Mouse (Mus musculus) thymus, adult 18-20 months (tissue): Measurements from ENCODE around the gene Gdi1.
A peak's percentile ranks its signal among the peaks of the same experiment; 100 is the strongest.

Source experiments
- DNase-seq, 2 experiments: peaks; one replicate each; pipeline ENCODE4 v3.0.0; 2022; ENCODE audit warnings: mixed read lengths in 2 of 2

The Gdi1 gene

GRCm38 (mm10) chrX:74304867-74305700, at the start of gene Gdi1:
TSS of gene Gdi1 (plus strand) at chrX:74304998.
- peak; percentile 62 to 66 for DNase-seq

DNA sequence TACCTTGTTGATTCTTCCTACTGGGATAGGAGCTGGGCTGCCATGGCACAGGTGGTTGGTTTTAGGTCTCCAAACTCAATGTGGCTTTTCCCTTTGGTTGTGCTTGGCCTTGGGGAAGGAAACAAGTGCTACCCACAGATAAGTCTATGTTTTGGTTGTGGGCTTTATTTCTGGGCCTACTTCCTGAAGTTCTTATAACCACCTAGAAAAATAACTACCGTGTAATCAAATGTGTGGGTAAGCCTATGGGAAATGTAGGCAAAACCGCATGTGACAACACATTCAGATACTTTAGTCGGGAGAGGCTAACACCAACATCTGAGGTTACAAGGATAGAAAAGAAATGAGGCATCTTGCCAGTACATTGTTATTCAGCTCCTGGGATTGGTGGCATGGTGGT, 47.1 kb upstream of the Gdi1 start:
- no peak for DNase-seq

GRCm38 (mm10) chrX:74269736-74270061, 35.1 kb upstream of the Gdi1 start:
- DNase-seq: no peak

GRCm38 (mm10) chrX:74270062-74270901, 34.5 kb upstream of the Gdi1 start, which contains the start of gene Rpl10:
TSS of gene Rpl10 (plus strand) at chrX:74270812.
- DNase-seq: peak; percentile 84 to 91

- no peak for DNase-seq
These were observed 33.8 kb upstream of the Gdi1 start for GRCm38 (mm10) chrX:74270902-74271551.

GRCm38 (mm10) chrX:74273422-74274322, 31.1 kb upstream of the Gdi1 start:
- no peak for DNase-seq

DNA sequence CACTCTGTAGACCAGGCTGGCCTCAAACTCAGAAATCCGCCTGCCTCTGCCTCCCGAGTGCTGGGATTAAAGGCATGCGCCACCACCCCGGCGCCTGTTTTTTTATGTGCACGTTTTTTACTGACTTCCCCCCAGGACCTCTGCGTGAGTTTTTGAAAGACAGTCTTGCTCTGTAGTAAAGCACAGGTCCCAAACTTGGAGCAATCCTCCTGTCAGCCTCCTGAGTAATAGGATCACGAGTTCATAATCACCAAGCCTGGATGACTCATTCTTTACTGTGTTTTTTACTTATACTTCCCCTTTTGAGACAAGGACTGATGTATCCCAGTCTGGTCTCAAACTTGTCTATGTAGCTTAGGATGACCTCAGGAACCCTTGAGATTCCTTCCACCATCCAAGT, 26.9 kb upstream of the Gdi1 start:
- DNase-seq: no peak

DNA sequence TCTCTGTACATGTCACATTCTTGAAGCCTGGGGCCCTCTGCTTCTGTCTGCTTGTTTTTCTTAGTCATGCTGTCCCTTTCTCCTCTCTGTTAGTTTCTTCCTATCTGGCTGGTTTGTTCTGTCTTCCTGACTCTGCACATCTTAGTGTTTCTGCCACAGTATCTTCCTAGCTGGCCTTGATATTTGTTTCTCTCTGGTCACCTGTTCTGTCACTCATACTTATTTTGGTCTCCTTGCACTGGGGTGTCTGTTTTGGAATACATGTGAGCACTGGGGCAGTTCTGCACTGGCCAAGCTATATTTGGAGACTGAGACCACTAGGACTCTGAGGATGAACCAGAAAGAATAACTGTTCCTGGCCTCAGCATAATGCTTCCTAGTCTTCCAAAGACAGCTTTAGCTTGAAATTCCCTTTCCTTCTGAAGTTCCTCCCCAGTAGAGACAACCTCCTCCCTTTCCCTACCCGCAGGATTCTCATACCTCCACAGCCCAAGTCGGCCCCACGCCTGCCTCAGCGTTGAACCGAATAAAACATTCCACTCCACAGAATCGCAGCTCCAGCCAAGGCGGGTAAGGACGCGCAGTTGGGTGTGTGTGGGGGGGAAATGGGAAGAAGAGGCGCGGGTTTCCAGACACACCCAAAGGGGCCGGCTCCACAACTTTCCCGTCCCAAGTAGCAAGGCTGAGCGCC, 23.6 kb upstream of the Gdi1 start:
- DNase-seq: no peak

- peak; percentile 43 to 65 for DNase-seq
These were observed 22.9 kb upstream of the Gdi1 start, which contains the start of the genes Taz and Dnase1l1 for GRCm38 (mm10) chrX:74281732-74282394. TSS of gene Taz (plus strand) at chrX:74281912. TSS of gene Dnase1l1 (minus strand) at chrX:74282337.

DNA sequence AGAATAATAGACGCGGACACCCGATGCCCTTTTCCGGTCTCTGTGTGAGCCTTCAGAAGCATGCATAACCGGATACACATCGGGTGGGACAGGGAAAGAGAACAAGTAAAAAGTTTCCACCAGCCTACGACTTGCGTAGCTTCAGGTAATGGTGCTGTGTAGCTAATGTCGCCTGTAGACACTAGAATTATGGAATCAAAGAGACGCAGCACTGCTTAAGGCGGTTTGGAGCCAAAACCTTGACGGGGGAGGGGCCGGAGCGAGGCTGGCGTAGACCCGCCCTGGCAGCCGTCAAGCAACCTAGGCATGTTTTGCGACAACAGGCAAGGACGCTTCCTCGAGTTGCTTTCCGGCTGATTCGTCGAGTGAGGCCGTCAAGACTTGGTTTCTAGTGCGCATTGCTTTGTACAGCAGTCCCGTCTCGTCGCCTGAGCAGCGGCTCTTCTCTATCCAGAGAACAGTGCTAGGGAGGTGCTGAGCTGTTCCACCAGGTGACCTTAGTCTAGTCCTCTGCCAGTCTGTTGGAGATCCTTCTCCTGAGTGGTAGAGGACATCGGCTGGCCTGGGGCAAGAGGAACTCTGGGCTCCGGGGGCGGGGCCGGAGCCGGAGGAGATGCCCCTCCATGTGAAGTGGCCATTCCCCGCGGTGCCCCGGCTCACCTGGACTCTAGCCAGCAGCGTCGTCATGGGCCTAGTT, 22.3 kb upstream of the Gdi1 start:
- DNase-seq: peak; percentile 73 to 83

- DNase-seq: no peak
These were observed 21.7 kb upstream of the Gdi1 start for GRCm38 (mm10) chrX:74283092-74283437.

DNA sequence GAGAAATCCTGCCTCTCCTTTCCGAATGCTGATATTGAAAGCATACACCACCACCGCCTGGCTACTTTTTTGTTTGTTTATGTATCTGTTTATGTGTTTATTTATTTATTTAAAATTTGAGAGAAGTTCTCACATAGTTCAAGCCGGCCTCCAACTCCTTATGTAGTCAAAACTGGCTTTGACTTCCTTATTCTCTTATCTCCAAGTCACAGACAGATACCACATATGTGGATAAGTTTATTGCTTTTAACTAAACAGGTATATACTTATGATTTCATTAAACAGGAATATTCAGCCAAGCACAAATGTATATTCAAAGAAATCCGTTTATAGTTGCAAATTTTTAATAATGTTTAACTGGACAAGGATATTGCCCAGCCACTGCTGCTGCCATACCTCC, 11.4 kb upstream of the Gdi1 start:
- DNase-seq: no peak

DNA sequence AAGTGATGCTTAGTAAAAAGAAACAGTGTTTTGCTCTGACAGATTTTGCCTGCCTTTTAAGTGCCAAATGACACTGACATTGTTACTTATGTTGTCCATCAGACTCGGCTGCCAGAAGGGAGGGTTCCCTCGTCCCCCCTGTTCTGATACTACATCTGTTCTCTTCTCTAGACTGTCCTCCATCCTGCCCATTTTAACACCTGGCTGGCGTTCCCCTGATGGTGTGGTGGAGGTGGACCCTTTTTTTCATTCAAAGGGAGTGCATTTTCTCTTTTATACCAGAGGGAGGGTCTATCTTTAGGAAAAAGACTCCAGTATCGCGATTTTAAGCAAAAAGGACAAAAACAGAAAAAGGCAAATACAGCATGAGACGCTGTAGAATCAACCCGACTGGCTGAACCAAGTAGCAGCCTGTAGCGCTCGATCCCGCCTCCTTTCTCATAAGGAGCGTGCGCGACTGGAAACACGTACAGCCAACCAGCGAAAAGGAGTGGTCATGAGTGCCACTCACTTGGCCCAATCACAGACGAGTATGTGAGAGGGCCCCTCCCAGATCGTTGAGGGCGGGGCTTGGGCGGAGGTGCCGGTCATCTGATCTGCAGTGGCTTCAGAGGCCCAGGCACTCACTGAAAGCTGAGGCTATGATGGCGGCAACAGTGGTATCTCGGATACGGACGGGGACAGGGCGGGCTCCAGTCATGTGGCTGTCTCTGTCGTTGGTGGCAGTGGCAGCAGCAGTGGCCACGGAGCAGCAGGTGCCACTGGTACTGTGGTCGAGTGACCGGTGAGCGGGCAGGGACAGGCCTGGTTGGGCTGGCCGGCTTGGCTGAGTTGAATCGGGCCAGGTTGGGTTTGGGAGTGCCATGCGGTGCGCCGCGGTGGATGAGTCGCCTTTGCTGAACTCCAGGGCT, 8.0 kb upstream of the Gdi1 start, which contains the start of gene Atp6ap1:
Atp6ap1 (plus strand) TSS at position 560 of the 911 bp plus-strand sequence.
- DNase-seq: peak; percentile 86 to 91

DNA sequence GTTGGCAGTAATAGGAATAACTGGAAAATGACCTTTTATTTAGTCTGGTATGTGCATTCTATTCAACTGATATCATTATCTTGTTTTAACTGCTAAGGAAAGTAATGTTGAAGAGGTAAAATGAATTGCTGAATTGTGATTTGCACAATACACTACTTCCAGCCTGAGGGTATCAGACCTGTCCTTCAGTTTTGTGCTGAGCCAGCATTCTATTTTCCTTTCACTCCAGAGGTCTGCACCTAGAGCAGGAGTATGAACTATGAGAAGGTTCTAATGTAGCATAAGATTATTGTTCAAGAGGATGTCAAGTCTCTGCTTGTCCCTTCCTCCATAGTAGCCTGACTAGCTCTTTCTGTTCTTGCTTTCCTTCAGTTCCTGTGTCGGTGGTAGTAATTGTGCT, 6.5 kb upstream of the Gdi1 start:
- no peak for DNase-seq

DNA sequence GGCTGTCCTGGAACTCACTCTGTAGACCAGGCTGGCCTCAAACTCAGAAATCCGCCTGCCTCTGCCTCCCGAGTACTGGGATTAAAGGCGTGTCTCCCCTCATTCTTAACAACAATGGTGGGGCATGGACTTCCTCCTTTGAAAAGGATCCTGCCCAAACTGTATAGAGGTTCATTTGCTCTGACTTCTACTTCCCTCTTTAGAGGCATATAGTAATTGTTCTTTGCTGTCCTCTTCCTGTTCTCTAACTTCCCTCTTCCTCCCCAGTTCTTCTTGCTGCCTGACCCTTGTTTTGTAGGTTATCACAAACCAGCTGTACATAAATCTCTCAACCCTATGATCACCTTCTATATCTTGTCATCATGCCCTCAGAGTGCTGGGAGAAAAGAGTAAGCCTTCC, 5.1 kb upstream of the Gdi1 start:
- no peak for DNase-seq

- DNase-seq: peak; percentile 80 to 82
These were observed 8.0 kb downstream of the Gdi1 start, which contains the start of gene Fam50a for GRCm38 (mm10) chrX:74312540-74313464. TSS of gene Fam50a (plus strand) at chrX:74313033.

DNA sequence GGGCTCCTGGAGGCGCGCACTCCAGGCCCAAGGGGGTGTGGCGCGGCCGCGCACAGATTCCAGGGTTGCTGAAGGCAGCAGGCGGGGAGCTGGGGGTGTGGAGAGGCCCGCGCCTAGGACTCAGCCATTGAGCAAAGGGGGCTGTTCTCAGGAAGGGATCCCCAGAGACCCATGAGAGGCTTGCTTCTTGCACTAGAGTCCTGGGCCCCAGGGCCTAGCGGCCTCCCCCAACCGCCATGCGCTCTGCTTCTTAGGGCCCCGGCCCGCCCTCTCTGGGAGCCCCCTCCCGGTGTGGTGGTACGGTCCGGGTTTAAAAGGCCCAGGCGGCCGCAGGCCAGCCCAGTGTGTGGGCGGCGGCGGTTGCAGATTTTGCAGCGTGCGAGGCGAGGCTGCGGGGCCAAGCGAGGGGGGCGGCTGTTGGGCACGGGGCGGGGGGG, 23.9 kb downstream of the Gdi1 start, which contains the start of gene Plxna3:
Plxna3 (plus strand) TSS at position 342 of the 437 bp plus-strand sequence.
- peak; percentile 8 to 28 for DNase-seq

DNA sequence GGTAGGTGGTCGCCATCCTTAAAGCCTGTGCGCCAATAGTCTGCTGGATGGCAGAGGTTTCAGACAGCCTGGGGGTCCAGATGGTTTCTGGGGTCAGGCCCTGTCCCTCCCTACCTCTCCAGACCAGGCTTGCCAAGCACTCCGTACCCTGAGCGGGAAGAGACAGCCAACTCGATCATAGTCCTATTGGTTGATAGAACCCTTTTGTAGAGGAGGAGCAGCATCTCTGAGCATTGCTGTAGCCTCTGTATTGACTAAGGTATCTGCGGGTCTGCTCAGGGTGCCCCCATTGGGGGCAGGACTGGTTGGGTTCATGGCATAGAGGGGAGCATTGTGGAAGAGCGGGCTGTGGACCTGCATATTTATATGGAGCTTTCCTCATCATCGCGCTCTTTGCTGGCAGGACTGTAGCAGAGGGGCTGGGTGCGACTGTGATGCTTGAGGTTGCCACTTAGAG, 24.4 kb downstream of the Gdi1 start:
- DNase-seq: no peak
